In genomic region chr5:43200686-43201085, GRCm38 (mm10) we compare ENCODE assay signal across 19 mouse cellular contexts. TPM values are rescaled to one million over a fixed set of nuclear protein-coding genes. Genes with fewer than 3 reads are reported as not detected.
DNase-seq lines count a peak whose midpoint lies in the region; ATAC-seq lines count a peak whose summit lies in the region.
"Had no signal": no experiment of that assay in that cellular context is flagged by ENCODE, and none has a peak within 500 bp of the region (broad histone marks: within the 10 kb centered on the region; RNA-seq: fewer than 3 reads in every experiment).

No protein-coding gene starts in this region.

- peak; percentile 12 for DNase-seq in left cerebral cortex, postnatal 4 days
- DNase-seq in left cerebral cortex, adult 18-20 months (ENCODE audit: low spot score in 2 of 2): no peak
- peak; percentile 42 for DNase-seq in cerebellum, adult 9-10 months
- peak; percentile 44 to 46 for DNase-seq in cerebellum, postnatal 25 days
- DNase-seq in embryo, embryonic 11 days: no peak
- DNase-seq: adrenal gland, adult 8-10 months; adrenal gland, postnatal 36 days; gastrocnemius, postnatal 14 days; heart, adult 2 months; heart, postnatal 14 days; kidney, adult 11 months had no signal

- 74% methylated on average over 4 of the region's 4 CpGs for WGBS in midbrain, embryonic 13.5 days

- intact Hi-C loops in left cerebral cortex, postnatal 4 days (cut with DNase I): no loop called here

- no peak overlapping the region for H3K27ac ChIP-seq in midbrain, embryonic 13.5 days
- H3K27ac ChIP-seq: embryonic facial prominence, embryonic 13.5 days; forebrain, embryonic 12.5 days; heart, adult 2 months; heart, embryonic 15.5 days; hindbrain, embryonic 13.5 days; hindbrain, postnatal 0 days had no signal

- H3K9ac ChIP-seq in midbrain, embryonic 13.5 days (replicated peaks): no peak overlapping the region
- H3K9ac ChIP-seq: embryonic facial prominence, embryonic 13.5 days; forebrain, embryonic 12.5 days; heart, embryonic 15.5 days; hindbrain, embryonic 13.5 days had no signal

- H3K4me3 ChIP-seq in midbrain, embryonic 13.5 days (replicated peaks): no peak overlapping the region
- H3K4me3 ChIP-seq: embryonic facial prominence, embryonic 13.5 days; forebrain, embryonic 12.5 days; heart, adult 2 months; heart, embryonic 15.5 days; hindbrain, embryonic 13.5 days had no signal

- no peaks in the 10 kb centered on the region for H3K36me3 ChIP-seq in midbrain, embryonic 13.5 days
- H3K36me3 ChIP-seq: embryonic facial prominence, embryonic 13.5 days; forebrain, embryonic 12.5 days; heart, embryonic 15.5 days; hindbrain, embryonic 13.5 days had no signal

- H3K9me3 ChIP-seq in midbrain, embryonic 13.5 days: 0 out of 2 replicates have a peak, but pooled peaks cover 4% of the 10 kb centered on the region
- H3K9me3 ChIP-seq: embryonic facial prominence, embryonic 13.5 days; forebrain, embryonic 12.5 days; heart, embryonic 15.5 days; hindbrain, embryonic 13.5 days had no signal

- no peaks in the 10 kb centered on the region for H3K4me1 ChIP-seq in midbrain, embryonic 13.5 days (replicated peaks)
- H3K4me1 ChIP-seq: embryonic facial prominence, embryonic 13.5 days; forebrain, embryonic 12.5 days; heart, embryonic 15.5 days; hindbrain, embryonic 13.5 days had no signal

- H3K27me3 ChIP-seq in midbrain, embryonic 13.5 days: no peaks in the 10 kb centered on the region
- H3K27me3 ChIP-seq: embryonic facial prominence, embryonic 13.5 days; forebrain, embryonic 12.5 days; heart, embryonic 15.5 days; hindbrain, embryonic 13.5 days had no signal

- no peak overlapping the region for H3K4me2 ChIP-seq in midbrain, embryonic 13.5 days (replicated peaks)
- H3K4me2 ChIP-seq: embryonic facial prominence, embryonic 13.5 days; forebrain, embryonic 12.5 days; heart, embryonic 11.5 days; heart, embryonic 15.5 days; hindbrain, embryonic 13.5 days had no signal

- no peak for ATAC-seq in midbrain, embryonic 13.5 days
- ATAC-seq: forebrain, embryonic 16.5 days; hindbrain, postnatal 0 days had no signal

RNA-seq across cellular contexts. Expression of gene Cpeb2, which starts 32.3 kb away (rescaled TPM):
- 10 to 100 TPM; 54.1 to 59.5 TPM for total RNA-seq in left cerebral cortex, postnatal 4 days (2021)
- total RNA-seq in left cerebral cortex, adult 18-20 months (2021): 10 to 100 TPM; 52.6 to 54.8 TPM
- 10.9 and 12.1 TPM in 2 replicates for polyA plus RNA-seq in midbrain, embryonic 13.5 days (2015; fragmentation: Nextera tagmentation; extraction: Ambion mirVana)

Comparison
In these comparisons a context has a peak if more than half of its experiments do, and no peak if none do; other contexts are left out.
1. DNase-seq: peak in left cerebral cortex, postnatal 4 days (single experiment), cerebellum, adult 9-10 months (single experiment) and cerebellum, postnatal 25 days (2 of 2); none in left cerebral cortex, adult 18-20 months (0 of 2) and embryo, embryonic 11 days (single experiment).